Mouse (Mus musculus) hindbrain, embryonic 13.5 days (tissue): ENCODE measurements around the gene Tbc1d4. TPM values are rescaled to one million over a fixed set of nuclear protein-coding genes. Genes with fewer than 3 reads are reported as not detected.

Experiments
- ATAC-seq: fragments of 200-750 bp; cut with Nextera tagmentation; 2 replicates; pipeline ENCODE4 v1.8.0; 2017; ENCODE audit warnings: moderate TSS enrichment; ENCODE audit not compliant: low FRiP score
- H3K27ac ChIP-seq: fragments of 300-500 bp; sonication (generic); 2 replicates; pipeline ENCODE4 v1.5.1; 2015; ENCODE audit warnings: inconsistent platforms, mild to moderate bottlenecking, moderate library complexity
- H3K27me3 ChIP-seq: fragments of 300-500 bp; sonication (generic); 2 replicates; pipeline ENCODE4 v1.6.1; 2015; ENCODE audit warnings: mild to moderate bottlenecking, inconsistent platforms
- H3K36me3 ChIP-seq: fragments of 300-500 bp; sonication (generic); 2 replicates; pipeline ENCODE4 v1.6.1; 2015; ENCODE audit warnings: mild to moderate bottlenecking, inconsistent platforms
- H3K4me1 ChIP-seq: fragments of 300-500 bp; sonication (generic); replicated peaks from 2 replicates; pipeline ENCODE4 v1.6.1; 2015; ENCODE audit warnings: inconsistent platforms
- H3K4me2 ChIP-seq: fragments of 300-500 bp; sonication (generic); 2 replicates; pipeline ENCODE4 v1.6.1; 2015; ENCODE audit warnings: inconsistent platforms, mild to moderate bottlenecking, moderate library complexity
- H3K4me3 ChIP-seq: fragments of 300-500 bp; sonication (generic); 2 replicates; pipeline ENCODE4 v1.5.1; 2015; ENCODE audit warnings: mild to moderate bottlenecking, inconsistent platforms
- H3K9ac ChIP-seq: fragments of 300-500 bp; sonication (generic); 2 replicates; pipeline ENCODE4 v1.6.1; 2015; ENCODE audit warnings: mild to moderate bottlenecking, inconsistent platforms
- H3K9me3 ChIP-seq: fragments of 300-500 bp; sonication (generic); 2 replicates; pipeline ENCODE4 v1.6.1; 2016; ENCODE audit warnings: inconsistent platforms
- WGBS: fragments of 180-500 bp; shearing (Covaris S2); methylation state at CpG from one replicate; pipeline ENCODE4 v1.1.7; 2015; 5-methylcytosine and 5-hydroxymethylcytosine counted together
- polyA plus RNA-seq: library from polyadenylated mRNA; unstranded; fragments of >200 nt; fragmentation: Nextera tagmentation; extraction: Ambion mirVana; gene quantifications from 2 replicates; pipeline ENCODE4 v1.2.1, GENCODE M21; 2015

Gene Tbc1d4
- polyA plus RNA-seq, 1 experiment from 2014 or later, result 6.5 TPM

DNA sequence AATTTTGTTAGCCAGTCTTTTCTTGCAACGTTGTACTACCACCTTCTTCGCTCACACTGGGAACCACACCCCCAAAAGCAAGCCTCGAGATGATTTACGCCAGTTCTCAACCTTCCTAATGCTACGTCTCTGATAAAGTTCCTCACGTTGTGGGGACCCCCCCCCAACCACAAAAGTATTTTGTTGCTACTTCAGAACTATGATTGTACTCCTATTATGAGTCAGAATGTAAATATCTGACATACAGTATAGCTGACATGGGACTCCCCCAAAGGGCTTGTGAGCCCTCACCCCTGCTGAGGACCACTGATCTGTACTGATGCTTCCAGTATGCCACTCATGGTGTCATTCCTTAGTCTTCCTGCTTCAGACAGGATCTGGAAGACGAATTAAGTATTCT lies 128.4 kb downstream of the Tbc1d4 start:
- no peak overlapping the region for H3K9ac ChIP-seq
- no peaks in the 10 kb centered on the region for H3K36me3 ChIP-seq
- no peak overlapping the region for H3K4me3 ChIP-seq
- no peak for ATAC-seq
- no peaks in the 10 kb centered on the region for H3K4me1 ChIP-seq
- no peaks in the 10 kb centered on the region for H3K27me3 ChIP-seq
- no peaks in the 10 kb centered on the region for H3K9me3 ChIP-seq
- WGBS, result 90% methylated on average over 7 of the region's 7 CpGs
- H3K4me2 ChIP-seq, result no peak overlapping the region
- H3K27ac ChIP-seq, result no peak overlapping the region

DNA sequence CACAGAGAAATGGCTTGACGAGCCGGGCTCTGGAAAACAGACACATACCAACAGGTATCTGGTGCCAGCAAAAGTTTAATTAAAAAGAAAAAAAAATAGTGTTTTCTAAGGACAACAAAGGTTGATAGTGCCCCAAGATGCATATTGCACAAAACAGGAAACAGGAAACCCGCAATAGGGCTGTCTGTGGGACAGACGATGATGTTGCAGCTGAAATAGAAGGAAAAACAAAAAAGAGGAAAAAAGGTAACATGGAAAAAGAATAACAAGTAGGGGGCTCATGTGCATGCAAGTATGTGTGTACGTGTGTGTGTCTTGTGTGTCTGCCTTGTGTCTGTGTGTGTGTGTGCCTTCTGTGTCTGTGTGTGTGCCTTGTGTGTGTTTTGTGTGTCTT lies 131.2 kb downstream of the Tbc1d4 start:
- Histone ChIP-seq H3K36me3 (no peaks in the 10 kb centered on the region), H3K27ac (no peak overlapping the region), H3K4me2 (no peak overlapping the region), H3K4me3 (no peak overlapping the region), H3K27me3 (no peaks in the 10 kb centered on the region), H3K9me3 (no peaks in the 10 kb centered on the region), H3K9ac (no peak overlapping the region), H3K4me1 (no peaks in the 10 kb centered on the region)
- WGBS, result 83% methylated on average over 5 of the region's 5 CpGs
- ATAC-seq, result no peak

DNA sequence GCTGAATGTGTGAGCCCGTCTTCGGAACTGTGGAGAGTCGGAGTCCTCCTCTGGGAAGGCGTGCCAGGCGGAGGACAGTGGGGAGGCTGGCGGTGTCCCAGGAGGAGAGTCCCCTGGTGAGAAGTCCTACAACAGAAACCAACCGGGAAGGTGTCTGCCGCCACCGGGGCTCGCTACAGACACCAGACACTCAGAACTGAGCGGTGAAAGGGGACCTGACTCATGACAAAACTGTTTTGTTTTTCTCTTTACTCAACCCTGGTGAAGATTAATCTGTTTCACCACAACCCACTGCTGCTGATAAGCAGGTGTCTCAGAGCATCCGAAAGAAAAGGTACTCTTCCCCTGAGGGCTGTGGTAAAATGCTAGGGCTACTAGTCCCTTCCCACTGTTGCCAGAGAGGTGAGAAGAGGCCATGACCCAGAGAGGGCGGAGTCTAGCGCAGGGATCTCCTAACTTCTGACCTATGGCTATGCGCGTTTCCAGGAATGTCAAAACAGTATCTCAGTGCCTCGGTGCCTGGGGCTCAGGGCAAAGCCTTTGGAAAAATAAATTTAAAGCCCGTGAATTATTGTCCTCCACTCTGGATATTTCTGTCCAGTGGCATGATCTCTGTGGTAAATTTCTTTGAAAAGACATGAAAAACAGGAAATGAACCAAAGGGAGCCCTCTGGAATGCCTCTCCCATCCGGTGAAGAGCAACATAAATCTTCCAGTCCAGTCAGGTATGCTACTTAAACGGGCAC lies 131.7 kb downstream of the Tbc1d4 start:
- H3K4me1 ChIP-seq, result no peaks in the 10 kb centered on the region
- no peaks in the 10 kb centered on the region for H3K9me3 ChIP-seq
- H3K36me3 ChIP-seq, result no peaks in the 10 kb centered on the region
- 80% methylated on average over 20 of the region's 20 CpGs for WGBS
- no peak overlapping the region for H3K4me3 ChIP-seq
- no peak overlapping the region for H3K4me2 ChIP-seq
- H3K9ac ChIP-seq, result no peak overlapping the region
- no peaks in the 10 kb centered on the region for H3K27me3 ChIP-seq
- no peak for ATAC-seq
- no peak overlapping the region for H3K27ac ChIP-seq

DNA sequence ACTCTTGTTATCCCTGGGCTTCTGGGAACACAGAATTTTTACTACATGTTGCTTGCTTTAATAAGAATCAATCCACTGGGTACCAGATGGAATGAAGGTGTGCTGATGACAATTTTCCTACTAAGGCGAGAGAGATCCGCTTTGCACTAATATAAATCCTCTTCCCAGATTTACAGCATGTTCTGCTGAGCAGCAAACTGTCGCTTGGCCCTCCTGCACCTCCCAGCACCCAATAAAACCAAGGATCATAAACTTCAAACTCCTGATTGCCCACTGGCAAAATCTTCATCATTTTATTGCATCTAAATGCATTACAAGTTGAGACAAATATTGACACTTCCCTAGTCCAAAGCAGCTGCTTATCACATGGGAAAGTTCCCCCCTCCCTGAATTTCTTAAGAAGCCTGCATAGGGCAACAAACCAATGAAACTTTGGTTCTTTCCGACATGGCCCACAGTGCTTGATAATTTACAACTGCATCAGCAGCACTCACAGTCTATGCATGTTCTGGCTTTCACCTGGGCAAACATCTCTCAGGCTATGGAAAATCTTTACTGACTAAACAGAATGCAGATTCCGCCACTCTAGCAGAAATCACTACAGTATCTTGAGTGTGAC lies 139.4 kb downstream of the Tbc1d4 start:
- WGBS, result 93% methylated on average over 5 of the region's 5 CpGs
- Histone ChIP-seq H3K27me3 (no peaks in the 10 kb centered on the region), H3K4me1 (no peaks in the 10 kb centered on the region), H3K9ac (no peak overlapping the region), H3K36me3 (no peaks in the 10 kb centered on the region), H3K9me3 (no peaks in the 10 kb centered on the region), H3K27ac (no peak overlapping the region), H3K4me2 (no peak overlapping the region), H3K4me3 (no peak overlapping the region)
- ATAC-seq, result no peak

DNA sequence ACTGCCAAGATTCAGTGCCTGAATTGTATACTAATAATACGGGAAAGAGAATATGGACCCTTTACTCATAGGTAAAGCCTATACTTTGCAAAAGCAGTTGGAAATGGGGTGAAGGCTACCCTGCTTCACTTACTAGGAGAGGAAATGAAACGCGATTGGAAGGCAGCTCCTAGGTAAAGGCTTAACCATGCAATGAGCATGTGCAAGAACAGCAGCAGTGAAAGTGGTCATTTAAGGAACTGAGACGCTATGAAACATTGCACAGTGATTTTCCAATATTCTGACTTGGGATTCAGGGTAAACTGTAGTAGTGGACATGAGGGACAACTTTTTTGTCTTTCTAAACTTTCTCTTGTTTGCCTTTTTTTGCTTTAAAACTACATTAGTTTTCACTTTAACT lies 140.8 kb downstream of the Tbc1d4 start:
- no peak overlapping the region for H3K4me3 ChIP-seq
- no peaks in the 10 kb centered on the region for H3K4me1 ChIP-seq
- H3K9me3 ChIP-seq, result no peaks in the 10 kb centered on the region
- no peaks in the 10 kb centered on the region for H3K36me3 ChIP-seq
- 93% methylated on average over 4 of the region's 4 CpGs for WGBS
- no peaks in the 10 kb centered on the region for H3K27me3 ChIP-seq
- no peak overlapping the region for H3K27ac ChIP-seq
- H3K4me2 ChIP-seq, result no peak overlapping the region
- ATAC-seq, result no peak
- no peak overlapping the region for H3K9ac ChIP-seq

DNA sequence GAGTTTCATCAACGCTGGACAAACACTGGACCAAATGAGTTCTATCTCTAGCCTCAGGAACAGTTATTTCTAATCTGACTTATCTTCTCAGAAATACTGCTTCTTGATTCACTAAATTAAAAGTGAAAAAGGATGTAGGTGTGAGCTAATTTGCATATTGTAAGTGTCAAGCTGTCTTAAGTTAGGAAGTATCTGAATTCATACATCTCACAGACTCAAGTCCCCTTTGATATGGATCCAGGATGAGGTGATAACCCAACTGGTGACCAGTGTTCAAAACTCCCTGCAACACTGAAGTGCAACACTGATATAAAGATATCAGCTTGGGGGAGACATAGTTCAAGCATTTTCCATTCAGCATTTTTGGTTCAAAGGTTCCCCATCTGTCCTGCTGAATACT lies 141.5 kb downstream of the Tbc1d4 start:
- Histone ChIP-seq H3K9ac (no peak overlapping the region), H3K4me2 (no peak overlapping the region)

DNA sequence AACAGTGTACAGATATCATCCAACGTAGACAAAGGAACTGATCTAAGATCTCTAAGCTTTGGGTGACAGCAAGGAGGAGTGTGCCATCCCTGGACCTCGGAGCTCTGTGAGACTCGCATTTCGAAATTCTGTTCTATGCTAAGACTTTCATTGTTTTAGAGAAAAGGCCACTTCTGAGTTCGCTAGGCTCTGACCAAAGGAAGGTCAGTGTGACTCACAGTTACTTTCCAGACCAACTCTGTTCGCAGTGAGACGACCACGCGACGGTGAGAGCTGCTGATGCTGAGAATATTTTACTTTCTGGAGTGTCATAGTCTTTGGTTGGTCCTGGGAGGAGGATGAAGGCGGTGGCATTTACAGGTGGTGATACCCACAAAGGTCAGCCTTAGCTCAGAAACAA lies 142.5 kb downstream of the Tbc1d4 start:
- H3K9ac ChIP-seq, result no peak overlapping the region
- H3K27ac ChIP-seq, result no peak overlapping the region
- H3K27me3 ChIP-seq, result no peaks in the 10 kb centered on the region
- no peaks in the 10 kb centered on the region for H3K4me1 ChIP-seq
- ATAC-seq, result no peak
- H3K4me2 ChIP-seq, result no peak overlapping the region
- H3K4me3 ChIP-seq, result no peak overlapping the region
- no peaks in the 10 kb centered on the region for H3K36me3 ChIP-seq
- no peaks in the 10 kb centered on the region for H3K9me3 ChIP-seq
- 90% methylated on average over 11 of the region's 11 CpGs for WGBS

More for the DNA sequence above, 141.5 kb downstream of the Tbc1d4 start:
- ATAC-seq, result no peak
- no peaks in the 10 kb centered on the region for H3K4me1 ChIP-seq
- no peaks in the 10 kb centered on the region for H3K36me3 ChIP-seq
- H3K4me3 ChIP-seq, result no peak overlapping the region
- WGBS, result 94% methylated on average over 1 of the region's 1 CpGs
- no peaks in the 10 kb centered on the region for H3K27me3 ChIP-seq
- no peaks in the 10 kb centered on the region for H3K9me3 ChIP-seq
- no peak overlapping the region for H3K27ac ChIP-seq

DNA sequence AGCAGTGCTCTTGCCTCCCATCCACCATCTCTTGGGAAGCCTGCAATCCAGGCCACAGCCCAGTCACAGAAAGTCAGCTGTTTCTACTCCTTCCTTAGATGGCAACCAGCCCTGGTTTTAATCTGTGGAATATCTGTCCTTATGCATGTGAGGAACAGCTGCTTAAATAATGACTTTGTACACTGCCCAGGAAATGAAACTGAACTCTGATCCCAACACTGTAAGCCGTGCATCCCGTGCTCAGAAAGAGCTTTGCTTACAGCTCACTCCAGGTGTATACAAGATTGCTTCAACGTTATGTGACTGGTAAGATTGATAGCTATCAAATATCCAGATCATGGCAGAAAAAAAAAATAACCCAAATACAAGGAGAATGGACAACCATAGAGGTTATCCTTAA lies 143.1 kb downstream of the Tbc1d4 start:
- H3K9me3 ChIP-seq, result no peaks in the 10 kb centered on the region
- no peak overlapping the region for H3K27ac ChIP-seq
- H3K36me3 ChIP-seq, result no peaks in the 10 kb centered on the region
- no peak overlapping the region for H3K4me2 ChIP-seq
- WGBS, result 87% methylated on average over 3 of the region's 3 CpGs
- H3K9ac ChIP-seq, result no peak overlapping the region
- no peak for ATAC-seq
- no peaks in the 10 kb centered on the region for H3K4me1 ChIP-seq
- no peaks in the 10 kb centered on the region for H3K27me3 ChIP-seq
- H3K4me3 ChIP-seq, result no peak overlapping the region

DNA sequence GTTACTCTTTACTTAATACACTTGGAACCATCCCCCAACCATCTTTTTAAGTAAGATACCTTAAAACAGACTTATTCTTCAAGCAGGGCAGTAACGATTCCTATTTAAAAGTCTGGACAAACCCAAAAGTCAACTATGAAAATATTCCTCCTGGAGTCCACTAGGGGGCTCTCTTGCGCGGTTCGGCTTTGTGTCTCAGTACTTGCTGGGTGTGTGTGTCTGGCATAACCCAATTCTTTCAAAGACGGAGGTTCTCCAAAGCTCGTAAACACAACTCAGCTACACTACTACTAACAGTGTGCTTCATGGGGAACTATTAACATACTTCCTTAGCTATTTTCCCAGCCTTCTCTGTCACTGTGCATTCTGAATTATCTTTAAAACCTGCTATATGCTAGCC lies 148.2 kb downstream of the Tbc1d4 start:
- Histone ChIP-seq H3K9me3 (no peaks in the 10 kb centered on the region), H3K4me1 (no peaks in the 10 kb centered on the region), H3K4me2 (no peak overlapping the region), H3K4me3 (no peak overlapping the region), H3K9ac (no peak overlapping the region), H3K27ac (no peak overlapping the region), H3K27me3 (no peaks in the 10 kb centered on the region), H3K36me3 (no peaks in the 10 kb centered on the region)
- no peak for ATAC-seq
- WGBS, result 28% methylated on average over 6 of the region's 6 CpGs

DNA sequence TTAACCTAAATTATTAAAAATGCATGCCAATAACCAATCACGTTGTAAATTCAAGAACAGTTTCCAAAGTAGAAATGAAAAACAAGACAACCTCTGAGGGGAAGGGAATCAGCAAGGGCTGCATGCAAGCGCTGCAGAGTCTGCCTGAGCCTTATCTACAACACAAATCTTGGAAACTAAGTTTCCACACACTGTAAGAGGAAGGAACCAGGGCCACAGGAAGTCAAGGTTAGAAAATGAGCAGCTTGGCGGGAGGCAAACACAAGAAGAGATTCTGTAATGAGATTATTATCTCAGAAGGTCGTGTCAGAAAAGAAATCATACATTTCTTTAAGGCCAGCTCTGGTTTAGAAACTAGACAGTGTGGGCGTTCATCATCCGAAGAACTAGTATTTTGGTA lies 156.1 kb downstream of the Tbc1d4 start:
- H3K4me1 ChIP-seq, result no peaks in the 10 kb centered on the region
- no peaks in the 10 kb centered on the region for H3K27me3 ChIP-seq
- H3K27ac ChIP-seq, result no peak overlapping the region
- H3K36me3 ChIP-seq, result no peaks in the 10 kb centered on the region
- no peaks in the 10 kb centered on the region for H3K9me3 ChIP-seq
- H3K4me2 ChIP-seq, result no peak overlapping the region
- 83% methylated on average over 6 of the region's 6 CpGs for WGBS
- no peak for ATAC-seq
- H3K4me3 ChIP-seq, result no peak overlapping the region
- no peak overlapping the region for H3K9ac ChIP-seq

DNA sequence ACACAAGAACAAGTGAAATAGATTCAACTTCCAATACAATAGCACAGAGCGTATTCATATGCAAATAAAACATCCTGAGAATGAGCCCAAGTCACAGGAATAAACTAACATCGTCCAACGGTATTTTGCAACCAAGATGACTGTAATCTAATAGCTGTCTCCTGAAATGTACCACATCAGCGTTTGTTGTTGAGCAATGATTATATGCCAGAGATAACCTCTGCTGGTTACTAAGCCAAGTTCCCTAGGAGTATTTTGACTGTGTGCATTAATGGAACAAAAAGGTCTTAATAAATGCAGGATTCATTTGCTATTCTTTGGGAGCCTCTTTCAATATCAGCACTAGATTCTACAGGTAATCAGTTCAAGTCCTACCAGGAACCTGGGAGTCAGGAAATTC lies 161.1 kb downstream of the Tbc1d4 start:
- 73% methylated on average over 4 of the region's 4 CpGs for WGBS
- Histone ChIP-seq H3K27me3 (no peaks in the 10 kb centered on the region), H3K4me2 (no peak overlapping the region), H3K4me1 (no peaks in the 10 kb centered on the region), H3K36me3 (no peaks in the 10 kb centered on the region; the same call in 1 of the 2 replicates), H3K9ac (no peak overlapping the region), H3K4me3 (no peak overlapping the region), H3K9me3 (no peaks in the 10 kb centered on the region), H3K27ac (no peak overlapping the region)
- ATAC-seq, result no peak

DNA sequence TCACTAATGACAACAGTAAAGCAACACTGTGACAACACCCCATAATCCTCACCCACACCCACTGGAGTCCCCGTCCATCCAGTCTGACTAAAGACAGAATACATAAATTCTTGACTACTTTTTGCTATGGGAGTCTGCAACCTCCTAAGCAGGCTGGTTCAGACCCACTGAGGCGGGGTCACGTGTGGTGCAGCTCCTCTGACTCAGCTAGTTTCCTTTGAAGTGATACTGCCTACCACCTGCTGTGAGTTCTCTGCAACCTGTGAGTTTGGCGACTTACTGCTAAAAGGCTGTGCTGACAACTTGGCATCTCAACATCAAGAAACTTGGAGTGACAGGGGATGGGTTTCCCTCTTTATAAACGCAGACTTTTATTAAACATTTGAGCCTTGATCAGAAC lies 163.8 kb downstream of the Tbc1d4 start:
- no peak overlapping the region for H3K27ac ChIP-seq
- no peak overlapping the region for H3K4me3 ChIP-seq
- no peak overlapping the region for H3K4me2 ChIP-seq
- no peaks in the 10 kb centered on the region for H3K9me3 ChIP-seq
- no peaks in the 10 kb centered on the region for H3K4me1 ChIP-seq
- WGBS, result 62% methylated on average over 5 of the region's 5 CpGs
- no peaks in the 10 kb centered on the region; the same call in 1 of the 2 replicates for H3K36me3 ChIP-seq
- no peak for ATAC-seq
- H3K27me3 ChIP-seq, result no peaks in the 10 kb centered on the region
- no peak overlapping the region for H3K9ac ChIP-seq

DNA sequence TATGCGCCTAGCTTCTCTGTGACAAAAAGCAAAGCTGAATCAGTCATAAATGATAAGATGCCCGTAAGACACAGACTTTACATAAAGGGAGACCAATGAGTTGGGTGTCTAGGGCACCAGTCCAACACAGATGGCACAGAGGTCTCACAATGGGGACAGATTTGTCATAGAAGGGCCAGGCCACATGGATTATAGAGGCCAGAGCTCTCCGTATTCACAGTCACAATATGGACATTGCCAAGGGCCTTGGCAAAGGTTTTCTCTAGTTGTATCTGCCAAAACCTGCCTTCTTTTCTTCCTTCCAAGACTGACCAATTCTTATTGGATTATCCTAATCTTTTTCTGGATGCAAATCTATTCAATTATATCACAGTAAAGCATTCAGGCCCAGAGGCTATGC lies 171.1 kb downstream of the Tbc1d4 start:
- Histone ChIP-seq H3K4me2 (no peak overlapping the region), H3K9me3 (no peaks in the 10 kb centered on the region), H3K27me3 (no peaks in the 10 kb centered on the region), H3K4me1 (no peaks in the 10 kb centered on the region), H3K27ac (no peak overlapping the region), H3K36me3 (no peaks in the 10 kb centered on the region), H3K4me3 (no peak overlapping the region), H3K9ac (no peak overlapping the region)
- WGBS, result 82% methylated on average over 3 of the region's 3 CpGs
- no peak for ATAC-seq
